Mouse (Mus musculus): Measurements from ENCODE around the gene Rbm12.

- TF ChIP-seq CTCF (IDR thresholded peaks at IDR 0.05; ENCODE audit: low read depth, low read length), result no peak
- no peak for TF ChIP-seq POLR2A (IDR thresholded peaks at IDR 0.05; ENCODE audit: extremely low read depth, insufficient read depth, low read length)
These were observed 32.1 kb downstream of the Rbm12 start for GRCm38 (mm10) chr2:156079674-156080073.
